Mouse (Mus musculus): ENCODE measurements around the gene Ube2r2. TPM values are rescaled to one million over a fixed set of nuclear protein-coding genes. Genes with fewer than 3 reads are reported as not detected.

Ube2r2 gene
- polyA plus RNA-seq (2012; fragmentation: generic; extraction: Trizol), result 69.0 TPM

- Histone ChIP-seq H3K4me3 (peak within 1 kb of the TSS; percentile 95), H3K27me3 (ENCODE audit: control insufficient read depth, insufficient read depth, insufficient read length) (no peaks in the 10 kb centered on the region), H3K79me2 (ENCODE audit: control insufficient read depth, insufficient read depth) (peaks cover 49% of the 10 kb centered on the region), H3K36me3 (ENCODE audit: control insufficient read depth, insufficient read depth) (peaks cover 5% of the 10 kb centered on the region), H3ac (ENCODE audit: control insufficient read depth, insufficient read length) (peak within 1 kb of the TSS; percentile 74), H3K4me2 (ENCODE audit: low read depth) (peak within 1 kb of the TSS; percentile 89)
- TF ChIP-seq POLR2A (IDR thresholded peaks at IDR 0.05; ENCODE audit: insufficient read length, low read depth) (peak; percentile 58), MYOG (IDR thresholded peaks at IDR 0.05; ENCODE audit: control insufficient read depth in 1 of 3, insufficient read depth in 1 of 3, insufficient read length in 2 of 3, low read depth in 2 of 3) (no peak), CEBPB (IDR thresholded peaks at IDR 0.05; ENCODE audit: insufficient read depth, poor library complexity, severe bottlenecking) (no peak), E2F4 (IDR thresholded peaks at IDR 0.05; ENCODE audit: insufficient read depth) (no peak)
Measured at GRCm38 (mm10) chr4:41135711-41136453, at the start of gene Ube2r2. Ube2r2 (plus strand) TSS chr4:41135743.

GRCm38 (mm10) chr4:41086947-41087346 lies 48.6 kb upstream of the Ube2r2 start:
- H3K36me3 ChIP-seq (ENCODE audit: control insufficient read depth, insufficient read depth), result no peaks in the 10 kb centered on the region
- TF ChIP-seq MYOG (IDR thresholded peaks at IDR 0.05; ENCODE audit: control insufficient read depth in 1 of 3, insufficient read depth in 1 of 3, insufficient read length in 2 of 3, low read depth in 2 of 3), result no peak
- no peak for TF ChIP-seq USF1 (IDR thresholded peaks at IDR 0.05; ENCODE audit: low read depth)
- no peak for TF ChIP-seq REST (IDR thresholded peaks at IDR 0.05; ENCODE audit: insufficient read depth, insufficient read length)
- no peak for TF ChIP-seq POLR2AphosphoS2 (IDR thresholded peaks at IDR 0.05; ENCODE audit: insufficient read length, low read depth)
- TF ChIP-seq MYOD1 (IDR thresholded peaks at IDR 0.05; ENCODE audit: control insufficient read depth in 1 of 3, insufficient read length in 2 of 3, low read depth in 2 of 3), result no peak
- TF ChIP-seq POLR2A (IDR thresholded peaks at IDR 0.05; ENCODE audit: insufficient read length, low read depth), result no peak
- TF ChIP-seq SRF (IDR thresholded peaks at IDR 0.05; ENCODE audit: control insufficient read depth, insufficient read length, low read depth), result no peak
- no peak for TF ChIP-seq MAX (IDR thresholded peaks at IDR 0.05; ENCODE audit: low read depth)
- H3ac ChIP-seq (ENCODE audit: control insufficient read depth, insufficient read length), result no peak overlapping the region
- H3K4me2 ChIP-seq (ENCODE audit: low read depth), result no peak overlapping the region
- H3K27me3 ChIP-seq (ENCODE audit: control insufficient read depth, insufficient read depth, insufficient read length), result peaks cover 22% of the 10 kb centered on the region
- H3K4me3 ChIP-seq, result no peak overlapping the region
- H3K79me2 ChIP-seq (ENCODE audit: control insufficient read depth, insufficient read depth), result no peaks in the 10 kb centered on the region

- H3K4me3 ChIP-seq, result no peak overlapping the region
- no peaks in the 10 kb centered on the region for H3K79me2 ChIP-seq (ENCODE audit: control insufficient read depth, insufficient read depth)
- no peaks in the 10 kb centered on the region for H3K36me3 ChIP-seq (ENCODE audit: control insufficient read depth, insufficient read depth)
- H3K27me3 ChIP-seq (ENCODE audit: control insufficient read depth, insufficient read depth, insufficient read length), result peaks cover 22% of the 10 kb centered on the region
- TF ChIP-seq USF1 (IDR thresholded peaks at IDR 0.05; ENCODE audit: low read depth) (no peak), CEBPB (IDR thresholded peaks at IDR 0.05; ENCODE audit: insufficient read depth, poor library complexity, severe bottlenecking) (no peak), TCF12 (IDR thresholded peaks at IDR 0.05; ENCODE audit: insufficient read depth, poor library complexity, severe bottlenecking) (no peak), SRF (IDR thresholded peaks at IDR 0.05; ENCODE audit: control insufficient read depth, insufficient read length, low read depth) (no peak)
- no peak overlapping the region for H3K4me2 ChIP-seq (ENCODE audit: low read depth)
- no peak overlapping the region for H3ac ChIP-seq (ENCODE audit: control insufficient read depth, insufficient read length)
Measured at GRCm38 (mm10) chr4:41087459-41088298, 47.9 kb upstream of the Ube2r2 start.

- Histone ChIP-seq H3K36me3 (ENCODE audit: control insufficient read depth, insufficient read depth) (no peaks in the 10 kb centered on the region), H3K4me3 (no peak overlapping the region), H3ac (ENCODE audit: control insufficient read depth, insufficient read length) (no peak overlapping the region), H3K79me2 (ENCODE audit: control insufficient read depth, insufficient read depth) (no peaks in the 10 kb centered on the region), H3K4me2 (ENCODE audit: low read depth) (no peak overlapping the region), H3K27me3 (ENCODE audit: control insufficient read depth, insufficient read depth, insufficient read length) (peaks cover 22% of the 10 kb centered on the region)
- TF ChIP-seq CEBPB (IDR thresholded peaks at IDR 0.05; ENCODE audit: insufficient read depth, poor library complexity, severe bottlenecking), result no peak
- no peak for TF ChIP-seq E2F4 (IDR thresholded peaks at IDR 0.05; ENCODE audit: insufficient read depth)
- TF ChIP-seq SRF (IDR thresholded peaks at IDR 0.05; ENCODE audit: control insufficient read depth, insufficient read length, low read depth), result no peak
- no peak for TF ChIP-seq MAX (IDR thresholded peaks at IDR 0.05; ENCODE audit: low read depth)
Measured at GRCm38 (mm10) chr4:41089189-41089588, 46.4 kb upstream of the Ube2r2 start.

- Histone ChIP-seq H3K4me2 (ENCODE audit: low read depth) (no peak overlapping the region), H3K4me3 (no peak overlapping the region), H3ac (ENCODE audit: control insufficient read depth, insufficient read length) (no peak overlapping the region), H3K36me3 (ENCODE audit: control insufficient read depth, insufficient read depth) (no peaks in the 10 kb centered on the region), H3K79me2 (ENCODE audit: control insufficient read depth, insufficient read depth) (no peaks in the 10 kb centered on the region), H3K27me3 (ENCODE audit: control insufficient read depth, insufficient read depth, insufficient read length) (peaks cover 22% of the 10 kb centered on the region)
- TF ChIP-seq E2F4 (IDR thresholded peaks at IDR 0.05; ENCODE audit: insufficient read depth) (no peak), POLR2A (IDR thresholded peaks at IDR 0.05; ENCODE audit: insufficient read length, low read depth) (no peak), USF1 (IDR thresholded peaks at IDR 0.05; ENCODE audit: low read depth) (no peak), POLR2AphosphoS2 (IDR thresholded peaks at IDR 0.05; ENCODE audit: insufficient read length, low read depth) (no peak), MAX (IDR thresholded peaks at IDR 0.05; ENCODE audit: low read depth) (no peak), REST (IDR thresholded peaks at IDR 0.05; ENCODE audit: insufficient read depth, insufficient read length) (no peak), TCF12 (IDR thresholded peaks at IDR 0.05; ENCODE audit: insufficient read depth, poor library complexity, severe bottlenecking) (no peak), TCF3 (IDR thresholded peaks at IDR 0.05; ENCODE audit: insufficient read length, low read depth) (no peak)
Measured at GRCm38 (mm10) chr4:41089705-41090104, 45.8 kb upstream of the Ube2r2 start.

All from myocyte (in vitro differentiated cells).